ENCODE assay signal across 11 mouse cellular contexts in the genomic region with DNA sequence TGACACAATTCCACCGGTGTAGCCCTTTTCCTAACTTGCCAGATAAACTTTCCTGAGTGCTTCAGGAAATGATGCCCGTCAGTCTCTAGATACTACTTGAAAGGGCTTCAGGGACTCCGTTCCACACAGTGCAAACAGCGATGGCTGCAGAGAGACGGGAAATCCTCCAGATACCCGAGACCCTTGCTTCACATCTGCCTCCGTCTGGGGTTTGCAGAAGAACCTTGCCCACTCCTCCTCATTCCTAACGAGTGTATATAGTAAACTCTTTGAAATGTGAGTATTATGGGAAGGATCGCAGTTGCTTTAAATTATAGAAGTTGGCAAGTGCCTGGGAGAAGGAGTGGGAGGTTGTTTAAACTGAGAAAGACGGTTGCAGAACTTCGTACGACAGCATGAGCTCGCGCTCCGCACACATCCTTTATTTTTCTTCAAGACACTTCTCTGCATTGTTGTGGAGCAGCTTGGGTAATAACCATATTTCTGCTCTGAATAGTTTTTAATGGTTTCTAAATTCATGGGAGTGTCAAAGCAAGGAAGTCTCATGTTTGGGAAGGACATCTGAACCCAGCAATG. TPM values are rescaled to one million over a fixed set of nuclear protein-coding genes. Genes with fewer than 3 reads are reported as not detected.
DNase-seq lines count a peak whose midpoint lies in the region; ATAC-seq and TF ChIP-seq lines count a peak whose summit lies in the region.
"Had no signal": no experiment of that assay in that cellular context is flagged by ENCODE, and none has a peak within 500 bp of the region (broad histone marks: within the 10 kb centered on the region; RNA-seq: fewer than 3 reads in every experiment).

A gene (plus strand): TSS at position 138 of the 576 bp plus-strand sequence.

- H3K27ac ChIP-seq in left cerebral cortex, adult 2 months: no peak within 1 kb of the TSS
- no peak within 1 kb of the TSS for H3K27ac ChIP-seq in embryonic facial prominence, embryonic 13.5 days
- H3K27ac ChIP-seq in intestine, postnatal 0 days (ENCODE audit: low read depth, low read length): no peak within 1 kb of the TSS
- H3K27ac ChIP-seq in olfactory bulb, adult 2 months (ENCODE audit: insufficient read depth, low read depth, low read length): no peak within 1 kb of the TSS

- no peak for ATAC-seq in embryonic facial prominence, embryonic 13.5 days (ENCODE audit: insufficient number of reproducible peaks, insufficient read depth, low FRiP score, low TSS enrichment, low read depth)
- no peak for ATAC-seq in intestine, postnatal 0 days

- H3K4me1 ChIP-seq in embryonic facial prominence, embryonic 13.5 days: peaks cover 18% of the 10 kb centered on the region
- H3K4me1 ChIP-seq in intestine, postnatal 0 days (replicated peaks; ENCODE audit: control insufficient read depth, insufficient read depth, low read length): peaks cover 7% of the 10 kb centered on the region
- no peaks in the 10 kb centered on the region for H3K4me1 ChIP-seq in olfactory bulb, adult 2 months (ENCODE audit: control insufficient read depth, insufficient read depth, low read length)

- no peak for TF ChIP-seq POLR2A in olfactory bulb, adult 2 months (IDR thresholded peaks at IDR 0.05; ENCODE audit: insufficient read depth, low read depth, low read length)

- H3K9ac ChIP-seq in embryonic facial prominence, embryonic 13.5 days: no peak within 1 kb of the TSS
- no peak within 1 kb of the TSS for H3K9ac ChIP-seq in intestine, postnatal 0 days (ENCODE audit: low read depth, low read length)

- no peaks in the 10 kb centered on the region for H3K9me3 ChIP-seq in embryonic facial prominence, embryonic 13.5 days
- no peaks in the 10 kb centered on the region for H3K9me3 ChIP-seq in intestine, postnatal 0 days (ENCODE audit: control insufficient read depth)
- H3K9me3 ChIP-seq: megakaryocyte, embryonic 14.5 days had no signal

- intact Hi-C loops in left cerebral cortex, adult 2 months (cut with DNase I): no loop called here
- intact Hi-C loops in left cerebral cortex, postnatal 4 days (cut with DNase I): no loop called here

- no peaks in the 10 kb centered on the region for H3K36me3 ChIP-seq in embryonic facial prominence, embryonic 13.5 days
- no peaks in the 10 kb centered on the region for H3K36me3 ChIP-seq in intestine, postnatal 0 days (ENCODE audit: control insufficient read depth, insufficient read depth)

- H3K4me2 ChIP-seq in embryonic facial prominence, embryonic 13.5 days: peak within 1 kb of the TSS; percentile 49
- H3K4me2 ChIP-seq in intestine, postnatal 0 days (replicated peaks; ENCODE audit: low read depth): peak within 1 kb of the TSS; percentile 54

- no peak for DNase-seq in left cerebral cortex, adult 2 months (ENCODE audit: extremely low spot score in 1 of 2, low spot score in 2 of 2)
- no peak for DNase-seq in left cerebral cortex, postnatal 4 days
- no peak for DNase-seq in adrenal gland, postnatal 10 days
- no peak for DNase-seq in ovary, adult 18-20 months (ENCODE audit: low spot score)
- DNase-seq in spleen, postnatal 36 days (ENCODE audit: low spot score in 2 of 2): no peak
- DNase-seq: cerebellum, adult 9-10 months had no signal

- no peaks in the 10 kb centered on the region for H3K27me3 ChIP-seq in embryonic facial prominence, embryonic 13.5 days
- no peaks in the 10 kb centered on the region for H3K27me3 ChIP-seq in intestine, postnatal 0 days (replicated peaks; ENCODE audit: control insufficient read depth, insufficient read depth, low read length)
- H3K27me3 ChIP-seq: megakaryocyte, embryonic 14.5 days had no signal

- TF ChIP-seq CTCF in left cerebral cortex, adult 2 months (IDR thresholded peaks at IDR 0.05): no peak
- TF ChIP-seq CTCF in intestine, postnatal 0 days (IDR thresholded peaks at IDR 0.05; ENCODE audit: low read depth): no peak
- no peak for TF ChIP-seq CTCF in olfactory bulb, adult 2 months (IDR thresholded peaks at IDR 0.05; ENCODE audit: insufficient read depth, low read depth, low read length)

- 29% methylated on average over 15 of the region's 15 CpGs for WGBS in embryonic facial prominence, embryonic 13.5 days
- 37% methylated on average over 15 of the region's 15 CpGs for WGBS in intestine, postnatal 0 days
- WGBS in olfactory bulb, adult 2 months: 57% methylated on average over 15 of the region's 15 CpGs

- H3K4me3 ChIP-seq in left cerebral cortex, adult 2 months: 0 out of 2 replicates have a peak within 1 kb of the TSS, but pooled peaks have one; percentile 3
- H3K4me3 ChIP-seq in embryonic facial prominence, embryonic 13.5 days: peak within 1 kb of the TSS; percentile 21
- peak within 1 kb of the TSS; percentile 3 for H3K4me3 ChIP-seq in intestine, postnatal 0 days (ENCODE audit: low read depth, low read length)
- H3K4me3 ChIP-seq in olfactory bulb, adult 2 months (ENCODE audit: insufficient read depth, low read depth, low read length): no peak within 1 kb of the TSS
- H3K4me3 ChIP-seq: megakaryocyte, embryonic 14.5 days had no signal

RNA-seq across cellular contexts. Expression of the gene that starts here (rescaled TPM):
- 1 to 10 TPM; 1.6 to 1.9 TPM for total RNA-seq in left cerebral cortex, adult 2 months (2021)
- total RNA-seq in left cerebral cortex, postnatal 4 days (2021): 1 to 10 TPM; 1.2 to 1.6 TPM
- polyA plus RNA-seq in embryonic facial prominence, embryonic 13.5 days (2015; fragmentation: Nextera tagmentation; extraction: Ambion mirVana): 7.8 and 8.2 TPM in 2 replicates
- 3.8 and 4.3 TPM in 2 replicates for polyA plus RNA-seq in intestine, postnatal 0 days (2015; fragmentation: Nextera tagmentation; extraction: Ambion mirVana)
- polyA plus RNA-seq in olfactory bulb, adult 2 months (2012; ENCODE audit: insufficient read depth, insufficient read length, low replicate concordance, missing spikeins): not detected in 2 replicates
- total RNA-seq in adrenal gland, postnatal 10 days (2021): 10 to 100 TPM in 1 of 2 experiments, 1 to 10 TPM in 1; 8.0 to 10.6 TPM
- total RNA-seq: MEL had no signal
